Mouse (Mus musculus) skeletal muscle tissue, adult 2 months (tissue): ENCODE measurements around the gene Meis1.

Experiments
- DNase-seq: peaks from one replicate; pipeline ENCODE4 v3.0.0-alpha.2; 2012; ENCODE audit warnings: low read depth, low spot score

Meis1 gene

DNA sequence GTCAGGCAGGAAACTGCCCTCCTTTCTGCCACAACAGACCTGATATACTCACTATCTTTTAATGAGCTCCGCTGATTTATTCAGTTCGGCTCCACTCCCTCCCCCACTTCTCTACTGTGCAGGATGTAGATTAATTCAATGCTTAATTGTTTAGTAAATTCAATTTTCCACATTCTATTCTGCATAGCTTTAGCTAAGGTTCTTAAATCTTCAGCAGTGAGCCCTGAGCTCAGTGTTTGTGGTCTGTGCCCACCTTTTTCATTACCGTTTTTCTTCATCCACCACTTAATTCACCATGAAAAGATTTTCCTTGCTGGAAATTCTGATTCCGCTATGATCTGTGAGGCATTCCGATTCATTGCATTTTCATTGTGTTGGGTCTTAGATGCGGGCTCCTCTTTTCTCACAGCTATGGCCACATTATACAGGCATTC is 28.5 kb downstream of the Meis1 start:
- no peak for DNase-seq

DNA sequence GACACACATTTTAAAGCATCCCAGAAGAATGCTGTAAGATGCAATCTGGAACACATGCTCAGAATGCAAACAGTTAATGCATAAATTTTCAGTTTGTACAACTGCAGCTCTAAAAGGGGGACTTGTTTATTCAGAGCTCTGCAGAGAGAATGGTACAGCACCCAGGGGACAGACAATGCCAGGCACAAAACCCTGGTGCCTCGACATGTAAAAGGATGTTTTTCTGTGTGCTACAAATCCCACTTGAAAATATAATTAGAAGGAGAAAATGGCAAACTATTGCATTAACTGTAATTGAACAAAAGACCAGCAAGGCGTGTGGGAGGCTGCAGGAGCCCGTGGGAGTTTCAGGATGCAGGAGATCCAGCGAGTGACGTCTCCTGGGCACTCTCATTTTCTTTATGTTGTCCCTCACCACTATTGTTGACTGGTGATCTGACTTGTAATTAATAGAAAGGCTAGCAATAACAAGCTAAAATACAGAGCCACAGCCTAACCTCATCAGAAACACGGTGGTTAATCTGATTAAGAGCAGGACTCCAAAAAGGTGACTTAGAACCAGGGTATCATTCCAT is 29.0 kb downstream of the Meis1 start:
- no peak for DNase-seq

DNA sequence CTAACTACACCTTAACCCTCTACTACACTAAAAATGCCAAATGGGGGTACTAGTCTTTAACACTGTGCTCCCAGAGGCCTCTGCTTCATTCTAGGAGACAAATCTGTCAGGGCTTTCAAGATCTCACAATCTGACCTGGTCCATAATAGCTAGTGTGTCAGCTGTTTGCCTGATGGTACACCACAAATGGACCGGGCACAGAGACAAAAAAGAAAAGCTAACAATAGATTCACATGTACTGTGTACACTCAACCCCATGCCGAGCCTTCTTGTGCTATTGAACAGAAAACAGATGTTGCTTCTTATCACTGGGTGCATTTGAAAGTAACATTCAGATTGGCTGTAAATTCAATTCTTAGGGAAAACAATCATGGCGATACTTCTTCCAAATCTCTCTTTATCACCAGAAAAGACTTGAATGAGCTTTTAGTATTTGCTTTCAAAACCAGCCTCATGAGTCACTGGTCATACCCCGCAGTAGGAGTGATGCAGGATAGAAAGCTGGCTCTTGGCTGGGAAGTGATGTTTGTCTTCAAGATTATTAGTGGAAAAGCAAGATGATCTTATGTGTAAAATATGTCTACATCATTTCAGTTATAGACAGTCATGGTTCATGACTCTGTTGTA is 30.0 kb downstream of the Meis1 start:
- DNase-seq: no peak

DNA sequence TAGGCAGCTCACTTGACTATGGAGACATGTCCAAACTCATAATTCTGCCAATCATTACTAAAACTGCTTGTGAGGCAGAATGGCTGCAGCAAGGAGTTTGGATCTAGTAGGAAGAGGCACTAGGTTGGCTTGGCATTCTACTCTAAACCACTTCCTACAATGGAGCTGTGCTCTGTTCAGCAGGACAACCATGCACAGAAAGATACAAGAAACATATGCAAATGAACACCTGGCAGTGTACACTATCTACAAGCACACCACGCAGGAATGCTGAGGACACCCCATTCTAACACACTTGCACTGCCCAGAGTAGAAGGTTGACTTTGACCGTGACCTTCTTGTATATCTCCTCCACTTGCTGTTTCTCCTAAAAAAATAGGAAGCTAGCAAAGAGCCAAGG is 35.0 kb downstream of the Meis1 start:
- peak; percentile 30 for DNase-seq

DNA sequence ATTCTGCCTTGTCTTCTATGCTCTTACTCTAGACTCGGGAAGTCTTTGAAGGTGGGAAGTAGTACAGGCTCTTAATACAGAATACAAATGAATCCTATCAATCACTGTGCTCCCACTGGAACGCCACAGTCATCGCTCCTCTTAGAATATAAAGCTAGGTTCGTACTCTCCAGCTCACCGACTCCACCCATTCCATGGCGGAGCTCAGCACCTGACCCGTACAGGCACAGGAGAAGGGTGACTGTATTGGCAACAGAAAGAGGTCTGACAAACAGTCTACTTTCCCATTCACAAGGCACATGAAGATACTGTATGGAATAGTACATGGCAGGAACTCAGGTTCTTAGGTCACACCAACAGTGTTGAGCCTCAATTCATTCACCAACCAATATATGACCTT is 35.5 kb downstream of the Meis1 start:
- no peak for DNase-seq

DNA sequence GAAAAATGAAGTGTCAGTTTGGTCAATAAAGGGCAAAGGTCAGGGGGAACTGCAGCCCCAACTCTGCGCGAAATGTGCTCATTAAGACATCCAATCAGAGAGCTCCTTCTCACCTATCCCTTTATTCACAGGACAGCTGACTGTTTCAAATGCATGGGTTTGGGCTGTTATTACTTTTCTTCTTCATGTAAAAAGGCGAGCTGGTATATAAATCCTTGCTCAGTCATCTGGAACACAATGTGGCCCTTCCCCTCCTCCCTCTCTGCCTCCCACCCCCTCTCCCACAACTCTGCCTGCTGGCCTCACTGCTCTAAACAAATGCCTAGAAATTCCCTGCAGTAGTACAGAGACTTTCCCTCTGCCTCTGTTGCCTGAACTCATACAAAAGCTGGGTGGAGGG is 36.5 kb downstream of the Meis1 start:
- DNase-seq: no peak

DNA sequence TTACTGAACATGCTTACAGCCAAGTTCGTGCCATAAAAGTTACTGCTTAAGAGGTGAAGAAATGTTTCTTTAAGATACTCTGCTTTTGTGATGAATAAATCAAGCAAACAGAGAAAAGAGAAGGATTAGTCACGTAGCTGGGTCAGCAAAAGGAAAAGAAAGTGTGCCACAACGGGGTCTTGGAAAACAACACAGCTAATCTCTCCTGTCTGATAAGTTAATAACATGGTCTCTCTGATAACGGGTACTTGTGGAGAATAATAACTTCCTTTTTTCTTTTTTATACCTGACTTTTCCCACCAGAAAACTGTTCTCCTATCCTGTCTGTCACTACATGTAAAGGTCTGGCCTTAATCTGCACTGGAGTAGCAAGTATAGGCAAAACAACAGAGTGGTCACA is 37.4 kb downstream of the Meis1 start:
- no peak for DNase-seq

DNA sequence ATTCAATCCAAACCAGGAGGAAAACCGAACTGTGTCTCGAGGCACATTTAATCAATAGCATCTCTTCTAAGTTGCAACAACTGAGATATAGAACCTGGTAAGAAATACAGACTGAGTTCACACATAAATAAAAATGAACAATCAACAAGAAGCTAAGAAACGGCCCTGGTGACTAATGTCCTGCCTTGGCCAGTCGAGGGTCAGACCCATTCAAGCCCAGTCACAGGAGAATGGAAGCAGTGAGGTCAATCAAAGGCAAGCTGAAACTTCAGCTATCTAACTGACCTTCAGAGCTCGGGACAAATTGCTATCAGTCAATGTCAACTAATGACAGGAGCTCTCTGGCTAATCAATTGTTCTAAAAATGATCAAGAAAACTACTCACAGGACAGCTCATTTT is 38.2 kb downstream of the Meis1 start:
- DNase-seq: no peak

DNA sequence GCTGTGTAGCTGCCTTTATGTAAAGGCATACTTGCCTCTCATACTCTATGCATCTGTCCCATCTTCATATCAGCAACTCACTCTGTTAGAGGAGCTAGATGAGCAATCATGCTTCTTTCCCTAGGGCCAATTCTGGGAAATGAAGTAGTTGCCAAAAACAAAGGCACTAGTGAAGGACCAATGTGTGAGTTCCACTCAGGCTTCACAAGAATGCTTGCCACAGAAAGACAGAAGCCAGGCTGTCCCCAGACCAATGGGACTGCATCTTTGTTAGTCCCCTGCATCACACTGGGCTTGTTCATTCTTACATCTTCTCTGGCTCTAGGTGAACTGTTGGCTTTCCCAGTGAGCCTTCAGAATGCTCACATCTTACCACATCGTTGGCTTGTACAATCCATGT is 43.7 kb downstream of the Meis1 start:
- no peak for DNase-seq

DNA sequence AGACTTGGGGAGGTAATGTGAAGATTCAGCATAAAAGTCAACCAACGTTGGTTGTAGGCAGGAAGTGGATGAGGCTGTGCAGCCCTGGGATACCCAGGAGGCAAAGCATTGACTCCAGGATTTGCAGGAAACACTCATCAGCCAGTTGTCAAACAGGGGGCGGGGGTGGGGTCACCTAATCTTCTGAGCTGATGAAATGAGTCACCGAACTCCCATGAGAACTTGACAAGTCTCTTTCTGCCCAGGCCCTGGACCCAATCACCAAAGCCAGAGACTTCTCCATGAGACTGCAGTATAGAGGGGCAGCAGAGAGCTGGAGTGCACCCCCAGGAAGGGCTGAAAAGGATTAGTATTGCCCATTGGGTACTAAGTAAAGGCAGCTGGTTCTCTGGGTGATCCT is 45.0 kb downstream of the Meis1 start:
- no peak for DNase-seq

DNA sequence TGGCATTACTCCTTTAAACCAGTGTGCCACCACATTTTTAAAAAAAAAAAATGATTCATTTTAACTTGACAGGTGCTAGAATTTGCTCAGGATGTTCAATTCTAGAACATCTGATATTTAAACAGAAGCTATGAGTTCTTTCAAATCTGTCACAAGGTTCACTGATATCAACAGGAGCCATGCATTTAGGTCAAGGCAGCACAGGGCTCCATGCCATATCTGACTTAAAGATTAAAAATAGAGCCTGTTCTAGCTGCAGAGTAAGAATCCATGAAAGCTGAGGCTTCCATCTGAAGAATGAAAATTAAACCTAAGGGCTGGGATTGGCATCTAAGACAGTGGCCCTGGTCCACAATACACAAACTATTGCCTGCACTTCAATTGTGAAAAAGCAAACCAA is 45.8 kb downstream of the Meis1 start:
- no peak for DNase-seq

DNA sequence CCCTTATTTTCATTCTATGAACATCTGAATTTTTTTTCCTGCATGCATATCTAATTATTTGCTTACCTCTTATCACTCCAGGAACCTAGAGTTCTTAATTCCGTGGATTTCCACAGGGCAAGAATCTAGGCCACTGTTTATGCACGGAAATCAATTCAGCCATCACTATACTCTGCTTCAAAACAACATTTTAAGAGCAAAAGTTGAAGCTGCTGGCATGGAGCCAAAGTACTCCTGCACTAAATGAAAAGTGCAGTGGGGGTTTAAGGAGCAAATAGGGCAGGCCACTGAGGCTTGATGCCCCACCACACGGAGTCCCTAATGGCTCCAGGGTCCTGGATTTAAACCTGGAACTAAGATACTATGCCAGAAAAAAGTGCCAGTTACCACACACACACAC is 47.2 kb downstream of the Meis1 start:
- DNase-seq: no peak

DNA sequence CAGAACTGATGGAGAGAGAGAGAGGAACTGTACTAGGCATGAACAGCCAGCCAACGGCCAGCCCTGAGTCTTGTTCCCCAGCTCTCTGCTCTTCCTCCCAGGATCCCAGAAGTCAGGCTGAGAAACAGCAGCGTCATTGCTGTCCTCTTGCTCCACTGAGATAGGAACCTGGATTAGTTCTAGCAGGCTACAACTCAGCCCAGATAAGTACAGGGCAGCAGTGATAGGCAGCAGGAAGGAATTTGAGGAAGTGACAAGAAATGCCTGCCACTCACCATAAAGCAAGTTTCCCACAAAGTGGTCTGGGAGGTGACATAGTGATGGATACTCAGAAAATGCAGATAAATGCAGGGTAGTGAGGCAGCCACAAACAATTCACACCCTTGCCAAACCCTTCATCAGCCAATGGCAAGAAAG is 48.9 kb downstream of the Meis1 start:
- DNase-seq: no peak

DNA sequence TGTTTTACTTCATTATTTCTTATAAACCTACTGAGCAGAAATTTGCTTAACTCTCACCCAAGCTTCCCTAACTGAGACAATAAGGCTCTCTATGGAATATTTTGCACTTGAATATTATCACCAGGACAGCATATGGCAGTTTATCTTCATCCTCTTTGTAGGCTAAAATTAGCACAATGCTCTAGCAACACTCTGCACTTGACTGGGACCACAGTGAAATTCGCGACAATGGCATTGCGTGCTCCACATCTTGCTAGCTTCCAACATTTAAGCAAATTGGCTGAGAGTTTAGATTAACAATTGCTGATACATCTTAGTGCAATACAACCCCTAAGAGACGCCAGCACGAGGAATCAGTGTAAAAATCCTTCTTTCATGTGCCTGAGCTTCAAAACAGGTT is 54.4 kb downstream of the Meis1 start:
- no peak for DNase-seq

DNA sequence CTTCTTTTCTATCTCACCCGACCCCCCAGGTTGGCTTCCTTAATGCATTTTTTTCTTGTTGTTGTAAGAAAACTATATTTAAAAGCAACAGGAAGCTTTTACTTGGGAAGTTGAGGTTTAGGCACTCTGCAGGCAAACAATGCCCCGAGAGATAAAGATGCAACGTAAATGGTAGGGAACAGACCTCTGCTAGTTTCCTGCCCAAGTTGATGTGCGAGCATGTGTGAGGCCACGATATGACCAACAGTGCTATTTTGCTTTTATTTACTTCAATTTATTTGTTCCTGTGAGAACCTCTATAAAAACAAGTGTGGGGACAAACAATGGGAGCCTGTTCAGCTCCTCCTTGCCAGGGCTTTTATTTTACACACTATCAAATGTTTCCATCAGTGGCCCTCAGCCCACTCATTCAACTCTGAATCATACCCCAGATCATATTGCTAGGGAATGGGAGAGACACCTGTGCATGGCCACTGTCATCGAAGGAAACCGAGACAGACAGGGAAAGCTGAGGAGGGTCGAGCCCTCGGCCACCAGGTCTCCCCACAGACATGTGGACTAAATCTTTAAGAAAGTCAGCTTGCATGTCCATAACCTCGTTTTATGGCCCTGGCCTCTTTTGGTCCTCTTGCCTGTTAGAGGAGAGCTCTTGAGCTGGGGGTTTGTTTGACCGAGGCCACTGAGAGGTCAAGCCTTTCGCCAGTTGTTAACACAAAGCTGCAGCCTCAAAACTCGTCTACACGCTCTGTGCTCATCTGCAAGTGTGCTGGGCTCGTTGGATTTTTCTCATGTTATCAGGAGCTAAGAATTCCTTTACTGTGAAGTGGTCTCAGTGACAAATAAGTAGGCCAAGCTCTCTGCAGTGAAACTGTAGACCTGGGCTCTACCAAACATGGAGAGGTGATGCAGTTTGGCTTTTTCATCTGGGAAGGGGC is 55.3 kb downstream of the Meis1 start:
- DNase-seq: no peak

DNA sequence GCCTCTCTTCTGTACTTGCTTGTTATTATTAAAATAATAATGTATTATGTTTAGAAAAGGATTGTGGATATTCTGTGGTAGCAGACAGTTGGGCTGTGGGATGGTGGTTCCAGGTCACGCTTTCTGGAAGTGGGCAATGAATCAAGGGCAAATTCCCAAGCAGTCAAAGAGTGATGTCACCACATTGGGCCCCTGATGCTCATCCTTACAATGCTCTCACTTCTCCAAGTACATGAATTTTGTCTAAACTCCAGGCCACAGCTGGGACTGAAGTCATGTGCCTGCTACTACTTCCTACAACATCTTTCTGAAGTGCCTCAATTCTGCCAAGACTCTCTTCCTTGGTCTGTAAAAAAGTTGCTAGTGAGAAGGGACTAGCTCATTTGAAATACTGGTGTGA is 59.3 kb downstream of the Meis1 start:
- no peak for DNase-seq

DNA sequence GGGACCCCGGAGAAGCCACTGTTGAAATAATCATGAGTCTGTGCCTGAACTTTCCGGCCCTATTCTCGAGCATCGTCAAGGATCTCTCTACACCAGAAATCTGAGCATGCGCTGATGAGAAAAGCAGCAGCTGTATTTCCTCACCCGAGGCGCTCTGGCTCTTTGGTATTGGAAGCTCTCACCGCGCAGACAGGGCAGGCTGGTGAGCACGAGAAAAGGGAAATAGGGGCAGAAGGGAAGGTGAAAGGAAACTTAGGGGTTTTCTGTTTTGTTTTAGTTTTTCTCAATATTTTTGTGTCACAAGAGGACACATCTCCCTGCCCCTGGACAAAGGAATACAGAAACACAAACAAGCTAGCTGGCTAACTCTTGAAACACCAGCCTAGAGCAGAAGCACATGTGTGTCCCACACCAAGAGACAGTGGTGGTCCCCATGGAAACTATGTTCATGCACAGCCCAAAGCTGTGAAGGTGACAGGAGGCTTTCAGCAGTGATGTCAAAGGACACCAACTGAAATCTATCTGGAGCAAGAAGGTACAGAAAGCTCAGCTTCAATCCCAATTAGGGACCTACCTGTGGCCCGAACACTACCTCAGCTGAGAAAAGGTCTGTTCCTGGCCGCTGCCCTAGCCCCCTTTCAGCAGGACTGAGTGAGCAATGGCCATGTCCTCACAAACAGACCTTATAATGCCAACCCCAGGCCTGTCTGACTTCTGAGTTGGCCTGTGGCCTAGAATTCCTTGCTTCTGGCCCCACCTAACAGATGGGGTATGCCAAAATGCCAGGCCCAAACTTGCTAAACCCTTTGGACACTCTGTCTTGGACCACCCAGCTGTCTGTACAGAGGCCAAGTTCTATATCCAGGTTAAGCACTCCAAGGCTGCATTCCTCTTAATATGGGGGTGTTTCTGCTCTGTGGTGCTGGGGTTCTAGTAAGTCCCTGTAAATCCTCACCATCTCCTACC is 60.7 kb downstream of the Meis1 start:
- DNase-seq: no peak

DNA sequence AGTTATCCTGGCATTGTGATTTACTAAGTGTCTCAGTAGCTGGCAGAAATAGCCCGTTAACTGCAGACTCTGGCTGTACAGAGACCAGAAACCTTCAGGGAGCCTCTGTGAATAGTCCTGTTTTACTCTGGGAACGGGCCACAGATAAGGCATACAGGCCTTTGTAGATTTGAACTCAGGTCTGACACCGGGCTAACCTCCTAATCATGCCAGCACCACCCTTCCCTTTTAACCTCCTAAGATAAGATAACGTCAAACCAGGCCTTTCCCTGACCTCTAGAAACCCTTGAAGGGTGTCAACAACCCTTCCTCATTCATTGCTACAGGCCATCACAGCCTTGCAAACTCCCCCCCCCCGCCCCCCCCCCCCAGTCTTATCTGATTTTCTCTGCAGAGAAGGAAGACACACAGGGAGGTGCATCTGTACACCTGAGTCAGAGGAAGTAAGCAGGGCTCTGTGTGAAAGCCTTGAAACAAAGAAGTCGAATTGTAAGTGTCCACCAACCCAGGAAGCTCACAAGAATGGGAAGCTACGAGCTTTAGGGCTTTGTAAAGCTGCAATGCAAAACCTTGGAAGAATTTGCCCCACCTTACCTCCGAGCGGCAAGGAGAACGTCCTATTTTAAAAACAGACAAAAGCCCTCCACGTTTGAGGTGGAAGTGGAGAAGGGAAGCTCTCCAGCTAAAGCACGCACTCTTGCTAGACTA is 61.5 kb downstream of the Meis1 start:
- DNase-seq: no peak

DNA sequence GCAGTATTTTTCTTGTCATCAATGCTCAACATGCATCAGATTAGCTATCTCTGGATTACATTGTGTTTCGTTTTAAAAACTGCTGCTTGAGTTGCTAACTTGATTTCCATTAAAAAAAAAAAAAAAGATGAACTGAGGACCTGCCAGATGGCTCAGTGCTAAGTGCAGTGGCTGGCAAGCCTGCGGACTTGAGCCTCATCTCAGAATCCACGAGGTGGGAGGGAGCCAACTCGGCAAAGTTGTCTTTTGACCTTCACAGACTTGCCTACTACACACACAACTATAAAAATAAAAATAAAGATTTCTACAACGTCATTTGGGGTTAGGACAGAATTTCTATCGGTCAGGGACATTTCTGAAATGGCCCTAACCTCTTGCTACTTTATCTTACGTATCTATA is 62.8 kb downstream of the Meis1 start:
- DNase-seq: peak; percentile 45

DNA sequence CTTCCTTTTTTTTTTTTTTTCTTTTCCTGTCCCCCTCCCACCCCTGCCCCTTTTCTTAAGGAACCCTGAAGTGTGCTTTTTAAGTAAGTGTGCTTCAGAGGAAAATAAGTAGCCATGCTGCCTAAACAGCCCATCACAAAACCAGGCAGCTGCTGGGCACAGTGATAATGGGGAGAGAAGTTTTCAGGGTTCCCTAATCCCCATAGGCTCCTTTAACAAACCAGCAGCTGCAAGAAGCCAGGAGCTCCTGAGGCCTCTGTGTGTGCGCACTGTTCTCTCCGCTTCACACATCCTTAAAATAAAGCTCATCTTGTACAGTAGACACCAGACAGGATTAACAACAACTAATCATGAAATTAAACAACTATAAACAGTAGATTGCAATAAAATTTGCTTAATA is 63.9 kb downstream of the Meis1 start:
- no peak for DNase-seq

DNA sequence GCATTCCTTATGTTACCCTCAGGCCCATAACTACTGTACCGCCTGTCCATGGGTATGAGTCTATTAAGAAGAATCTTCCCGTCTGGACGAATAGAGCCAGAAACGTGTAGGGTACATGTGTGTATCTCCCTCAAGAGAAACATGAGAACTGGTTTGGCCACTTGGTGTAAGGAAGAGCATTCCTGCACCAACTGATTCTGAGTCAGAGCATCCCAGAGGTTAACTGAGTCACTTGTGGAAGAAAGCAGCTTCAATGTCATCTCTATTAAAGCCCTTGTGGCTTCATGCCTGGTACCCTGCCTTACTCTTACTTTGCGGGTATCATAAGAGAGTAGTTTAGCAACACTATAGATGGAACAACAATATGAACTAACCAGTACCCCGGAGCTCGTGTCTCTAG is 64.9 kb downstream of the Meis1 start:
- no peak for DNase-seq
